Mouse (Mus musculus) forebrain, embryonic 16.5 days (tissue): Measurements from ENCODE around the gene Psme1. TPM values are rescaled to one million over a fixed set of nuclear protein-coding genes. Genes with fewer than 3 reads are reported as not detected.

ENCODE experiments used
- ATAC-seq: fragments of 200-750 bp; cut with Nextera tagmentation; 2 replicates; pipeline ENCODE4 v1.8.0; 2017; ENCODE audit warnings: mild to moderate bottlenecking, moderate library complexity
- H3K27ac ChIP-seq: fragments of 300-500 bp; sonication (generic); 2 replicates; pipeline ENCODE4 v1.5.1; 2014; ENCODE audit warnings: low read length, control low read depth
- H3K27me3 ChIP-seq: fragments of 300-500 bp; sonication (generic); replicated peaks from 2 replicates; pipeline ENCODE4 v1.6.1; 2014; ENCODE audit warnings: low read length; ENCODE audit not compliant: control insufficient read depth, insufficient read depth
- H3K36me3 ChIP-seq: fragments of 300-500 bp; sonication (generic); 2 replicates; pipeline ENCODE4 v1.6.1; 2014; ENCODE audit not compliant: control insufficient read depth, insufficient read depth
- H3K4me1 ChIP-seq: fragments of 300-500 bp; sonication (generic); replicated peaks from 2 replicates; pipeline ENCODE4 v1.6.1; 2014; ENCODE audit warnings: low read length; ENCODE audit not compliant: control insufficient read depth, insufficient read depth
- H3K4me2 ChIP-seq: fragments of 300-500 bp; sonication (generic); 2 replicates; pipeline ENCODE4 v1.6.1; 2014; ENCODE audit warnings: mild to moderate bottlenecking, low read length, control low read depth
- H3K4me3 ChIP-seq: fragments of 300-500 bp; sonication (generic); replicated peaks from 2 replicates; pipeline ENCODE4 v1.5.1; 2014; ENCODE audit warnings: mild to moderate bottlenecking, low read length, control low read depth
- H3K9ac ChIP-seq: fragments of 300-500 bp; sonication (generic); replicated peaks from 2 replicates; pipeline ENCODE4 v1.6.1; 2014; ENCODE audit warnings: low read depth, low read length, control low read depth
- H3K9me3 ChIP-seq: fragments of 300-500 bp; sonication (generic); 2 replicates; pipeline ENCODE4 v1.6.1; 2016; ENCODE audit warnings: low read length; ENCODE audit not compliant: control insufficient read depth
- WGBS: fragments of 180-500 bp; shearing (Covaris S2); extraction: QIAGEN DNeasy Blood & Tissue Kit; methylation state at CpG from one replicate; pipeline ENCODE4 v1.1.7; 2014; 5-methylcytosine and 5-hydroxymethylcytosine counted together
- polyA plus RNA-seq: library from polyadenylated mRNA; unstranded; fragments of >200 nt; fragmentation: Nextera tagmentation; extraction: Ambion mirVana; gene quantifications from 2 replicates; pipeline ENCODE4 v1.2.1, GENCODE M21; 2015

The Psme1 gene
- polyA plus RNA-seq, 1 experiment from 2014 or later, result 197 TPM

- H3K9ac ChIP-seq, result peak overlapping the region; percentile 90
- no peak for ATAC-seq
- H3K27ac ChIP-seq, result peak overlapping the region; percentile 96; the same call in 1 of the 2 replicates
- H3K27me3 ChIP-seq, result no peaks in the 10 kb centered on the region
- peak overlapping the region; percentile 91 for H3K4me2 ChIP-seq
- peaks cover 2% of the 10 kb centered on the region; the same call in 1 of the 2 replicates for H3K36me3 ChIP-seq
- H3K9me3 ChIP-seq, result no peaks in the 10 kb centered on the region
- WGBS, result 89% methylated on average over 11 of the region's 11 CpGs
- peaks cover 31% of the 10 kb centered on the region for H3K4me1 ChIP-seq
- peak overlapping the region; percentile 95 for H3K4me3 ChIP-seq
Measured at GRCm38 (mm10) chr14:55589771-55590448, 12.0 kb downstream of the Psme1 start.

GRCm38 (mm10) chr14:55590748-55591330 lies 12.9 kb downstream of the Psme1 start, which contains the start of gene Psme2:
Gene Psme2 (minus strand): TSS chr14:55591113.
- under 1% methylated on average over 22 of the region's 22 CpGs for WGBS
- Histone ChIP-seq H3K36me3 (peaks cover 8% of the 10 kb centered on the region), H3K4me1 (peaks cover 27% of the 10 kb centered on the region), H3K4me2 (peak within 1 kb of the TSS; percentile 91), H3K9me3 (no peaks in the 10 kb centered on the region), H3K27me3 (no peaks in the 10 kb centered on the region), H3K9ac (peak within 1 kb of the TSS; percentile 90), H3K4me3 (peak within 1 kb of the TSS; percentile 95), H3K27ac (peak within 1 kb of the TSS; percentile 96)
- peak; percentile 96 for ATAC-seq

- Histone ChIP-seq H3K4me2 (peak within 1 kb of the TSS; percentile 91), H3K27me3 (no peaks in the 10 kb centered on the region), H3K4me3 (peak within 1 kb of the TSS; percentile 95), H3K27ac (peak within 1 kb of the TSS; percentile 96), H3K36me3 (peaks cover 14% of the 10 kb centered on the region), H3K9ac (peak within 1 kb of the TSS; percentile 90), H3K9me3 (no peaks in the 10 kb centered on the region), H3K4me1 (peaks cover 27% of the 10 kb centered on the region)
- peak; percentile 90 for ATAC-seq
- WGBS, result 0% methylated on average over 33 of the region's 33 CpGs
Measured at GRCm38 (mm10) chr14:55591331-55591891, 13.5 kb downstream of the Psme1 start, which contains the start of gene Rnf31. Gene Rnf31 (plus strand): TSS chr14:55591708.

DNA sequence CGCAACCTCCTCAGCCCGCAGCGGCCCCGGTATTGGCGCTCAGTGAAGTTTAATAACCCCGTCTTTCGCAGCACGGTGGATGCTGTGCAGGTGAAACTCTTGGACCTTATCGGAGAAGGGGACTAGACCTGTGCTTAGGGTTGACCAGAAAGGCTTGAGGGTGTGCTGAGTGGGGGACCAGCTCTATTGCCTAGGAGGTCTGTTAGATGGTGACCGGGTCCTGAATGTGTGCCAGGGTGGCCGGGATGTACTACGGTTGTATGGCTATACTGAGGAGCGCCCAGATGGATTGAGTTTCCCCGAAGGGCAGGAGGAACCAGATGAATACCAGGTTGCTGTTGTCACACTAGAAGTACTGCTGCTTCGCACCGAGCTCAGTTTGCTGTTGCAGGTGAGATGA lies 14.3 kb downstream of the Psme1 start:
- 8% methylated on average over 16 of the region's 16 CpGs for WGBS
- ATAC-seq, result no peak
- peak overlapping the region; percentile 95 for H3K4me3 ChIP-seq
- H3K9ac ChIP-seq, result peak overlapping the region; percentile 90
- H3K4me2 ChIP-seq, result peak overlapping the region; percentile 91
- H3K4me1 ChIP-seq, result peaks cover 27% of the 10 kb centered on the region
- H3K27ac ChIP-seq, result no peak overlapping the region
- H3K27me3 ChIP-seq, result no peaks in the 10 kb centered on the region
- H3K9me3 ChIP-seq, result no peaks in the 10 kb centered on the region
- H3K36me3 ChIP-seq, result peaks cover 19% of the 10 kb centered on the region

DNA sequence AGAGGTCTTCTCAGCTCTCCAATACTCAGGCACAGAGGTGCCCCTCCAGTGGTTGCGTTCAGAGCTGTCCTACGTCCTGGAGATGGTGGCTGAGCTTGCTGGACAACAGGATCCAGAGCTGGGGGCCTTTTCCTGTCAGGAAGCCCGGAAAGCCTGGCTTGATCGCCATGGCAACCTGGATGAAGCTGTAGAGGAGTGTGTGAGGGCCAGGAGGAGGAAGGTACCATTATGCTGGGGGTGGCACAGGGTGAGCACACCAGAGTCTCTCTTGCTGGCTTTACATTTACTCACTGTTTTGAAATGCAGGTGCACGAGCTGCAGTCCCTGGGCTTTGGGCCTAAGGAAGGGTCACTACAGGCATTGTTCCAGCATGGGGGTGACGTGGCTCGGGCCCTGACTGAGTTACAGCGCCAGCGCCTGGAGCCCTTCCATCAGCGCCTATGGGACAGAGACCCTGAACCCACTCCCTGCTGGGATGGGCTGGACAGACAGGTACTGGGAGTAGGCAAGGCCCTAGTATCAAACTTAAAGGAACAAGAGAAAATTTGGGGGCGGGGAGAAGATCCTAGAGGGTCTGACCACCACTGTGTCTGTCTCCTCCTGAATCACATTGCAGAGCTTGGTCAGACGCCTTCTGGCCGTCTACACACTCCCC lies 18.2 kb downstream of the Psme1 start:
- H3K36me3 ChIP-seq, result peaks cover 31% of the 10 kb centered on the region
- 80% methylated on average over 13 of the region's 13 CpGs for WGBS
- H3K4me3 ChIP-seq, result no peak overlapping the region
- H3K9me3 ChIP-seq, result no peaks in the 10 kb centered on the region
- no peaks in the 10 kb centered on the region for H3K27me3 ChIP-seq
- peaks cover 19% of the 10 kb centered on the region for H3K4me1 ChIP-seq
- no peak overlapping the region for H3K27ac ChIP-seq
- ATAC-seq, result no peak
- no peak overlapping the region for H3K9ac ChIP-seq
- no peak overlapping the region for H3K4me2 ChIP-seq

GRCm38 (mm10) chr14:55598521-55599390 lies 20.8 kb downstream of the Psme1 start:
- no peak for ATAC-seq
- H3K4me1 ChIP-seq, result peaks cover under 1% of the 10 kb centered on the region; the same call in 1 of the 2 replicates
- H3K36me3 ChIP-seq, result peaks cover 38% of the 10 kb centered on the region
- no peak overlapping the region for H3K4me2 ChIP-seq
- no peaks in the 10 kb centered on the region for H3K9me3 ChIP-seq
- no peaks in the 10 kb centered on the region for H3K27me3 ChIP-seq
- H3K9ac ChIP-seq, result no peak overlapping the region
- H3K27ac ChIP-seq, result no peak overlapping the region
- 95% methylated on average over 21 of the region's 21 CpGs for WGBS
- H3K4me3 ChIP-seq, result no peak overlapping the region

GRCm38 (mm10) chr14:55603271-55603632 lies 25.3 kb downstream of the Psme1 start, which contains the start of gene Irf9:
Gene Irf9 (plus strand): TSS chr14:55603571.
- no peak within 1 kb of the TSS; the same call in 1 of the 2 replicates for H3K27ac ChIP-seq
- WGBS, result 91% methylated on average over 7 of the region's 7 CpGs
- H3K9ac ChIP-seq, result peak within 1 kb of the TSS; percentile 27; the same call in 1 of the 2 replicates

DNA sequence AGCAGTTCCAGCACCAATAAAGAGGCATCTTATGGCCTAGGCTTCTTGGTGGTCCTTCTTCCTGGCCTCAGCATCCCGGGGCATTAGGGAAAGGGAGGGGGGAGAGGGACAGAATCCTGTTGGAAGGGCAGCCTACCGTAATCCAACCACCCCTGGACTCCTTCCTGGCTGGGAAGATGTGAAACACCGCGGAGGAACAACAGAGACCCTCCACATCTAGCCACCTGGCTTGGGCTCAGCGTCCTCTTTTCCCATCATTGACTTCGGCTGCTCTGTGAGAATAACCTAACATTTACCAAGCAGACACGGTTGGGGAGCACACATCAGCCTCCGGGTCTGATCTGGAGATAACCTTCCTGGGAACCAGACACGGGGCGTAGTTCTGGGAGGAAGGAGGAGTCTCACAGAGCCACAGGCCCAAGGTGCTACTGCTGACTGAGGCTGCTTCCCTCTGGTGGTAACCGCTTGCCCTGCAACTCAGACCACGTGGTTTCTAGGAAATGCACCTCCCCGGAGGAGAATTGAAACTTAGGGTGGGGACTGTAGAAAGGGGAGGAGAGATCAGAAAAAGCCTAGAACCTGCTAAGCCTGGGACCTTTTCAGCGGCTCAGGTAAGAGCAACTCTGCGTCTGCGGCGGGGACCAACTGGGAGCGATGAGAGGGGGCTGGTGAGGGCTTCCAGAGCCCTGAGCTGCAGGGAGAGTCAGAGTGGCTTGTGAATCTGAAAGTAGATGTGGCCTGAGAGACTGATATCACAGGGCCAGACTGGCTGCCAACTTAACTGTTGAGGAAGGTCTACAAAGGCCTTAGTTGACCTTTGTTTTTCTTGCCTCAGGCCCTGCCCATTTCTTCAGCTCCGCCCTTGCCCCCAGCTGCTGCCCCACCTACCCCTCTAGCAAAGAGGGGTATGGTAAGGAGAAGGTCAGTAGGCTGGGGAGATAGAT lies 26.0 kb downstream of the Psme1 start:
- Histone ChIP-seq H3K4me1 (peaks cover 4% of the 10 kb centered on the region), H3K27ac (no peak overlapping the region; the same call in 1 of the 2 replicates), H3K4me2 (peak overlapping the region; percentile 46), H3K4me3 (peak overlapping the region; percentile 28), H3K9me3 (no peaks in the 10 kb centered on the region), H3K36me3 (peaks cover 25% of the 10 kb centered on the region), H3K9ac (peak overlapping the region; percentile 27; the same call in 1 of the 2 replicates), H3K27me3 (no peaks in the 10 kb centered on the region)
- peak; percentile 90 for ATAC-seq
- WGBS, result 20% methylated on average over 19 of the region's 19 CpGs

More at GRCm38 (mm10) chr14:55603271-55603632, 25.3 kb downstream of the Psme1 start, which contains the start of gene Irf9:
- H3K36me3 ChIP-seq, result peaks cover 23% of the 10 kb centered on the region
- H3K4me3 ChIP-seq, result peak within 1 kb of the TSS; percentile 28
- H3K27me3 ChIP-seq, result no peaks in the 10 kb centered on the region
- H3K4me2 ChIP-seq, result peak within 1 kb of the TSS; percentile 46
- peaks cover 4% of the 10 kb centered on the region for H3K4me1 ChIP-seq
- ATAC-seq, result no peak
- H3K9me3 ChIP-seq, result no peaks in the 10 kb centered on the region
